Mouse (Mus musculus) cerebellum, postnatal 14 days (tissue): ENCODE measurements around the gene Lhcgr.
"Not testable (repeated sequence)": the region's sequence is repeated elsewhere in the genome, so short reads cannot be mapped to it uniquely, and the experiment has no call there.

Source experiments
- DNase-seq, 2 experiments: peaks; one replicate each; pipeline ENCODE4 v3.0.0; 2021; ENCODE audit warnings: mixed read lengths in 2 of 2

Lhcgr gene

GRCm38 (mm10) chr17:88791440-88792152 lies at the start of gene Lhcgr:
Gene Lhcgr (minus strand): TSS chr17:88791990.
- DNase-seq = peak; percentile 7 to 11

- no peak for DNase-seq
Observed at GRCm38 (mm10) chr17:88817601-88818000, 25.8 kb upstream of the Lhcgr start.

- not testable (repeated sequence) for DNase-seq
Observed at GRCm38 (mm10) chr17:88812943-88813342, 21.2 kb upstream of the Lhcgr start.

GRCm38 (mm10) chr17:88810807-88811206 lies 19.0 kb upstream of the Lhcgr start:
- no peak for DNase-seq

GRCm38 (mm10) chr17:88806421-88806820 lies 14.6 kb upstream of the Lhcgr start:
- DNase-seq = no peak

GRCm38 (mm10) chr17:88803441-88803840 lies 11.7 kb upstream of the Lhcgr start:
- DNase-seq = no peak

- no peak for DNase-seq
Observed at GRCm38 (mm10) chr17:88790680-88791079, 1.1 kb downstream of the Lhcgr start.

GRCm38 (mm10) chr17:88788392-88788791 lies 3.4 kb downstream of the Lhcgr start:
- no peak for DNase-seq

GRCm38 (mm10) chr17:88786881-88787280 lies 4.9 kb downstream of the Lhcgr start:
- DNase-seq = no peak

GRCm38 (mm10) chr17:88786385-88786784 lies 5.4 kb downstream of the Lhcgr start:
- no peak for DNase-seq

- no peak for DNase-seq
Observed at GRCm38 (mm10) chr17:88779148-88779547, 12.6 kb downstream of the Lhcgr start.

GRCm38 (mm10) chr17:88774103-88774526 lies 17.7 kb downstream of the Lhcgr start:
- DNase-seq = peak in 1 of 2 experiments; percentile 24

GRCm38 (mm10) chr17:88770081-88770480 lies 21.7 kb downstream of the Lhcgr start:
- DNase-seq = no peak

GRCm38 (mm10) chr17:88769283-88769859 lies 22.4 kb downstream of the Lhcgr start:
- DNase-seq = no peak

GRCm38 (mm10) chr17:88766857-88767256 lies 24.9 kb downstream of the Lhcgr start:
- no peak for DNase-seq

GRCm38 (mm10) chr17:88764136-88764485 lies 27.7 kb downstream of the Lhcgr start:
- no peak for DNase-seq

GRCm38 (mm10) chr17:88763396-88764135 lies 28.2 kb downstream of the Lhcgr start:
- DNase-seq = no peak

- no peak for DNase-seq
Observed at GRCm38 (mm10) chr17:88758003-88758437, 33.8 kb downstream of the Lhcgr start.

GRCm38 (mm10) chr17:88755776-88756175 lies 36.0 kb downstream of the Lhcgr start:
- DNase-seq = no peak

- no peak for DNase-seq
Observed at GRCm38 (mm10) chr17:88753472-88753857, 38.3 kb downstream of the Lhcgr start.

GRCm38 (mm10) chr17:88752827-88753471 lies 38.8 kb downstream of the Lhcgr start:
- DNase-seq = peak; percentile 56 to 66

GRCm38 (mm10) chr17:88749646-88750045 lies 42.1 kb downstream of the Lhcgr start:
- no peak for DNase-seq

GRCm38 (mm10) chr17:88706231-88706649 lies 85.5 kb downstream of the Lhcgr start:
- no peak for DNase-seq
